Mouse (Mus musculus): ENCODE measurements around the gene Pou6f2. TPM values are rescaled to one million over a fixed set of nuclear protein-coding genes. Genes with fewer than 3 reads are reported as not detected.

Gene Pou6f2
- polyA plus RNA-seq, 1 experiment from 2014 or later = 8.2 TPM

DNA sequence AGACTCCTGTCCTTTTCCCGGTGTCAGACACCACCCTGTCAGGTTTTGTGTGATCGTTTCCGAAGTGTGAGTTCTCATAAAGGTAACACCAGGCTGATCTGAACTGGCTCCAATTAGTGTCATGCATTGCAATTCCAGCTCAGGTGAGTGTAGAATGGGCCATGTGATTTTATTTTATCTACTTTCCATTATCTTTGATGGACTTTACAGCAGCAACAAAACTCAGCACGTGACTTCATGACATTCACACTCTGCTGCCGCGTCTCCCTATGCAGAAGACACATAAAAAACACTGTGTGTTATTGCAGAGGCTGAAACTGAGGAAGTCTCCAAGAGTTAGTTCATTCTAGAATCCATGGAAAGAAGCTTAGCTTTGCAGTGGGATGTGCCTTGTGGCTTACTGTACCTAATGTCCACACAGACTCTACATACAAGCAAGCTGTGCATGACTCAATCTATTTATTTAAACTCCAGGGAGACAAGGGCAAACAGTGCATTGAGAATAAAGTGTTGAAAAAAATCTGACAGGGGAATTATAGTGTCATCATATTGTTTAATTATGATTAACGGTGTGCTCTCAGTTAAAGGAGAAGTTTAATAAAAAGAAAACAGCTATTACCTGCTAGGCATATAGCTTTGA, 90.9 kb downstream of the Pou6f2 start:
- WGBS = 90% methylated on average over 7 of the region's 7 CpGs
- no peaks in the 10 kb centered on the region for H3K27me3 ChIP-seq (ENCODE audit: insufficient read depth, poor library complexity, severe bottlenecking)
- H3K4me3 ChIP-seq = no peak overlapping the region
- H3K27ac ChIP-seq = no peak overlapping the region
- no peaks in the 10 kb centered on the region for H3K36me3 ChIP-seq
- no peak for DNase-seq (ENCODE audit: low spot score)
- H3K9me3 ChIP-seq = no peaks in the 10 kb centered on the region
- H3K4me1 ChIP-seq (replicated peaks) = peaks cover 6% of the 10 kb centered on the region; the same call in 1 of the 2 replicates

- WGBS = 83% methylated on average over 1 of the region's 1 CpGs
- H3K9me3 ChIP-seq = no peaks in the 10 kb centered on the region
Measured at GRCm38 (mm10) chr13:18299966-18300365, 97.5 kb downstream of the Pou6f2 start.

GRCm38 (mm10) chr13:18293438-18293837, 104.0 kb downstream of the Pou6f2 start:
- WGBS = 90% methylated on average over 1 of the region's 1 CpGs

More at GRCm38 (mm10) chr13:18299966-18300365, 97.5 kb downstream of the Pou6f2 start:
- Histone ChIP-seq H3K27ac (no peak overlapping the region), H3K27me3 (ENCODE audit: insufficient read depth, poor library complexity, severe bottlenecking) (no peaks in the 10 kb centered on the region), H3K4me3 (no peak overlapping the region), H3K4me1 (replicated peaks) (no peaks in the 10 kb centered on the region), H3K36me3 (no peaks in the 10 kb centered on the region)
- no peak for DNase-seq (ENCODE audit: low spot score)

GRCm38 (mm10) chr13:18290253-18290914, 107.1 kb downstream of the Pou6f2 start:
- H3K4me3 ChIP-seq = no peak overlapping the region
- DNase-seq (ENCODE audit: low spot score) = no peak
- WGBS = 90% methylated on average over 4 of the region's 4 CpGs
- no peaks in the 10 kb centered on the region for H3K36me3 ChIP-seq
- H3K27me3 ChIP-seq (ENCODE audit: insufficient read depth, poor library complexity, severe bottlenecking) = no peaks in the 10 kb centered on the region
- no peak overlapping the region for H3K27ac ChIP-seq
- H3K4me1 ChIP-seq (replicated peaks) = no peaks in the 10 kb centered on the region
- H3K9me3 ChIP-seq = no peaks in the 10 kb centered on the region

More at GRCm38 (mm10) chr13:18293438-18293837, 104.0 kb downstream of the Pou6f2 start:
- no peak for DNase-seq (ENCODE audit: low spot score)
- no peak overlapping the region for H3K27ac ChIP-seq
- H3K9me3 ChIP-seq = no peaks in the 10 kb centered on the region
- no peaks in the 10 kb centered on the region for H3K27me3 ChIP-seq (ENCODE audit: insufficient read depth, poor library complexity, severe bottlenecking)
- no peaks in the 10 kb centered on the region for H3K4me1 ChIP-seq (replicated peaks)
- H3K36me3 ChIP-seq = no peaks in the 10 kb centered on the region
- H3K4me3 ChIP-seq = no peak overlapping the region

DNA sequence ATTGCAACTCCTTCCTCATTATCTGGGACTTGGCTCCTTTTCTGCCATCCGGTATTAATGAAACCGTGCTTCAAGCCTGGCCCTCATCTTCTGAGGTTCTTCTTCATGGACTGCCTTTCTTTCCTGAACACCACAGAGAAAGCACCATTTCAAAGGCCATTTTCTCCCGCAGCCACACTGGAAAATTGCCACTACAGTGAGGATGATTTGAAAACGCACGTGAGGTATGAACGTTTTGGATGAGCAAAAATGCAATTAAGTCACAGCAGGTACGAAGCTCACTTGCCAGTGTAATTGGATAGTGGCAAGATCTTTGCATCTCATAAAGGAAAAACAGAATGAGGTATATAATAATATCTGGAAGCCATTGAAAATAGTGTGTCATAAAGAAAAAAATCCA, 110.0 kb downstream of the Pou6f2 start:
- Histone ChIP-seq H3K4me1 (replicated peaks) (peaks cover 8% of the 10 kb centered on the region; the same call in 1 of the 2 replicates), H3K27me3 (ENCODE audit: insufficient read depth, poor library complexity, severe bottlenecking) (no peaks in the 10 kb centered on the region), H3K36me3 (no peaks in the 10 kb centered on the region), H3K4me3 (no peak overlapping the region), H3K27ac (no peak overlapping the region), H3K9me3 (no peaks in the 10 kb centered on the region)
- WGBS = 76% methylated on average over 7 of the region's 7 CpGs
- no peak for DNase-seq (ENCODE audit: low spot score)

DNA sequence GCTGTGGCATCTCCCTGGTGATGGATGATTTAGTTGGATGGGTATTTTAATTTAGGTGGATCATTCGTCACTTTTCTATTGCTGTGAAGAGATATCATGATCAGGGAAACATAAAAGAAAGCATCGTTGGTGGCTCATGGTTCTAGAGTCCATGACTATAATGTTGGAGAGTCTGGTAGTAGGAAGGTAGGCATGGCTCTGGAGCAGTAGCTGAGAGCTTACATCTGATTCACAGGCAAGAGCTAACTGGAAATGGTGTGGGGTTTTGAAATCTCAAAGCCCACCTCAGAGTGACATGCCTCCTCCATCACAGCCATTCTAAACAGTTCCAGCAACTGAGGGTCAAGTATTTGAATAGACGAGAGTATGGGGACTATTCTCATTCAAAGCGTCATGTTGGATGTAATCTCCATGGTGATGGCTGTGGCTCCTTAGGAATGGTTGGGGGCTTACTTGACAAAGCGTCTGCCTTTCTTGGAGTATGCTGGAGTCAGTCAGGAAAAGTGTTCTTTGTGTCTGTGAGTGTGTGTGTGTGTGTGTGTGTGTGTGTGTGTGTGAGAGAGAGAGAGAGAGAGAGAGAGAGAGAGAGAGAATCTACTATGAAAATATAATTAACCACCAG, 115.0 kb downstream of the Pou6f2 start:
- H3K9me3 ChIP-seq = no peaks in the 10 kb centered on the region
- 47% methylated on average over 5 of the region's 5 CpGs for WGBS

GRCm38 (mm10) chr13:18281084-18281483, 116.4 kb downstream of the Pou6f2 start:
- Histone ChIP-seq H3K4me1 (replicated peaks) (peaks cover 32% of the 10 kb centered on the region), H3K36me3 (no peaks in the 10 kb centered on the region), H3K9me3 (no peaks in the 10 kb centered on the region), H3K4me3 (no peak overlapping the region; the same call in 1 of the 2 replicates), H3K27ac (peak overlapping the region; percentile 88), H3K27me3 (ENCODE audit: insufficient read depth, poor library complexity, severe bottlenecking) (no peaks in the 10 kb centered on the region)
- DNase-seq (ENCODE audit: low spot score) = peak; percentile 84
- WGBS = 23% methylated on average over 3 of the region's 3 CpGs

More for the DNA sequence above, 115.0 kb downstream of the Pou6f2 start:
- DNase-seq (ENCODE audit: low spot score) = peak; percentile 58
- H3K4me3 ChIP-seq = no peak overlapping the region
- H3K36me3 ChIP-seq = no peaks in the 10 kb centered on the region
- H3K4me1 ChIP-seq (replicated peaks) = peaks cover 32% of the 10 kb centered on the region
- peak overlapping the region; percentile 88 for H3K27ac ChIP-seq
- H3K27me3 ChIP-seq (ENCODE audit: insufficient read depth, poor library complexity, severe bottlenecking) = no peaks in the 10 kb centered on the region

DNA sequence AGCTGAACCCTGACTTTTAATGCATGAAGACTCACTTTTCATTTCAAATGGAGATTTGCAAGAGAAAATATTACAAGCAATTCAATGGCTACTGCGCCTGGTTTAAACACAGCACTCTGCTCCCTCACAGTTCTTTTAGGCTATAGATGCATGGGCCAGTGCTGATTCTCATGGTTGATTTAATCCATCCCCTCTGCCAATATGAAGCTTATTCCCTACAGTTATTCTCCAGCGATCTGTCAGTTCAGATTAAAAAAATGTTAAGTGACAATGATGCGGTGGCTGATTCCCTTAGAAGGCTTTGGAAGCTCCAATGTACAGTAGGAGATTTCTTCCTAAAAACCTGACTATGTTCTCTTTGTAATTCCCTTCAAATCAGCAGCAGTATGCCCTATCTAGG, 144.4 kb downstream of the Pou6f2 start:
- H3K4me3 ChIP-seq = no peak overlapping the region
- no peak overlapping the region for H3K27ac ChIP-seq
- H3K4me1 ChIP-seq (replicated peaks) = no peaks in the 10 kb centered on the region
- 93% methylated on average over 3 of the region's 3 CpGs for WGBS
- DNase-seq (ENCODE audit: low spot score) = no peak
- H3K9me3 ChIP-seq = no peaks in the 10 kb centered on the region
- no peaks in the 10 kb centered on the region for H3K27me3 ChIP-seq (ENCODE audit: insufficient read depth, poor library complexity, severe bottlenecking)
- H3K36me3 ChIP-seq = no peaks in the 10 kb centered on the region

- Histone ChIP-seq H3K27me3 (ENCODE audit: insufficient read depth, poor library complexity, severe bottlenecking) (0 out of 2 replicates have a peak, but pooled peaks cover 6% of the 10 kb centered on the region), H3K4me1 (replicated peaks) (peaks cover 9% of the 10 kb centered on the region), H3K4me3 (peak overlapping the region; percentile 36), H3K27ac (peak overlapping the region; percentile 16; the same call in 1 of the 2 replicates), H3K9me3 (no peaks in the 10 kb centered on the region), H3K36me3 (no peaks in the 10 kb centered on the region)
- DNase-seq (ENCODE audit: low spot score) = peak; percentile 50
- 6% methylated on average over 22 of the region's 22 CpGs for WGBS
Measured at GRCm38 (mm10) chr13:18218566-18219234, 178.8 kb downstream of the Pou6f2 start.

- no peaks in the 10 kb centered on the region for H3K4me1 ChIP-seq (replicated peaks)
- H3K4me3 ChIP-seq = no peak overlapping the region
- no peak overlapping the region for H3K27ac ChIP-seq
- 93% methylated on average over 14 of the region's 14 CpGs for WGBS
- H3K36me3 ChIP-seq = no peaks in the 10 kb centered on the region
- no peaks in the 10 kb centered on the region for H3K27me3 ChIP-seq (ENCODE audit: insufficient read depth, poor library complexity, severe bottlenecking)
- H3K9me3 ChIP-seq = no peaks in the 10 kb centered on the region
- DNase-seq (ENCODE audit: low spot score) = no peak
Measured at GRCm38 (mm10) chr13:18211242-18211641, 186.2 kb downstream of the Pou6f2 start.

DNA sequence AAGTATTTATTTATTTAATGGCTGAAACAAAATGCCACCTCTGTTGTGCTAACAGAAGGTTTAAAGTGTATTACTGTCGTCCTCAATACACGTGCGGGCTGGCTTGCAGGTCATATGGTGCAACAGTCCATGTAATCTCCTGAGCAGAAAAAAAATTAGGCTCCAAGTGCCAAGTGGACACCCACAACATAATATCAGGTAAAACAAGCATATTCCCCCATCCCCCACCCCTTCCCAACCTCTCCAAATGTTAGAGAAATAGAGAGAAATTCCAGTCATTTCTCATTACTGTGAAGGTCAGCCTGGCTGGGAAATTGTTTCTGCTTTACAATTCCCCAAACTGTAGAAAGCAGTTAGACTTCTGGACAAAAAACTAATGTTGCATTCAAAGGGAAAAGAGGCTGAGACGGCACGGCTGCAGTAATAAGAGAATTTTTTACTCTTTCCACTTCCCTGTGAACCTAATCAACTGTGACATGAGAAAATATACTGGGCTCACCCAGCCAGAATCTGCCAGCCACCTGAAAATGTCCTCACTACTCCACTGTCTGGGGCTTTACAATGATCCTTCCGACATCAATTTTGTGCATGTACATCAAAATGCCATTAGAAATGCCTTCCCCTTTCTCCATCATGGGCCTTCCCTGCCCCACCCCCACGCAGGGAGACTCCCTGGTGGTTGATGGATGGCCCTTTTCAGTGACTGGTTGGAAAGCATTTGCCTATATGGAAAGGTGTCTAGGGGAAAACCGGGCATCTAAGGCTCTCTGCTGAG, 192.8 kb downstream of the Pou6f2 start:
- H3K4me3 ChIP-seq = no peak overlapping the region
- no peaks in the 10 kb centered on the region for H3K36me3 ChIP-seq
- peaks cover 14% of the 10 kb centered on the region for H3K4me1 ChIP-seq (replicated peaks)
- H3K27me3 ChIP-seq (ENCODE audit: insufficient read depth, poor library complexity, severe bottlenecking) = no peaks in the 10 kb centered on the region
- H3K27ac ChIP-seq = peak overlapping the region; percentile 57
- WGBS = 49% methylated on average over 8 of the region's 8 CpGs
- H3K9me3 ChIP-seq = no peaks in the 10 kb centered on the region
- peak; percentile 36 for DNase-seq (ENCODE audit: low spot score)

GRCm38 (mm10) chr13:18174003-18174402, 223.5 kb downstream of the Pou6f2 start:
- WGBS = 51% methylated on average over 3 of the region's 3 CpGs
- Histone ChIP-seq H3K36me3 (no peaks in the 10 kb centered on the region), H3K9me3 (no peaks in the 10 kb centered on the region), H3K4me3 (no peak overlapping the region), H3K27me3 (ENCODE audit: insufficient read depth, poor library complexity, severe bottlenecking) (no peaks in the 10 kb centered on the region), H3K4me1 (replicated peaks) (peaks cover 11% of the 10 kb centered on the region; the same call in 1 of the 2 replicates), H3K27ac (no peak overlapping the region)
- peak; percentile 33 for DNase-seq (ENCODE audit: low spot score)
